In genomic region chr12:85705831-85706530, GRCm38 (mm10) we compare ENCODE assay signal across 9 mouse cellular contexts. TPM values are rescaled to one million over a fixed set of nuclear protein-coding genes. Genes with fewer than 3 reads are reported as not detected.
A peak's percentile ranks its signal among the peaks of the same experiment; 100 is the strongest.
DNase-seq lines count a peak whose midpoint lies in the region; ATAC-seq and TF ChIP-seq lines count a peak whose summit lies in the region.
"Had no signal": no experiment of that assay in that cellular context is flagged by ENCODE, and none has a peak within 500 bp of the region (broad histone marks: within the 10 kb centered on the region; RNA-seq: fewer than 3 reads in every experiment).

No protein-coding gene starts in this region.

- no peak for TF ChIP-seq POLR2A in ES-Bruce4 (IDR thresholded peaks at IDR 0.05; ENCODE audit: insufficient read depth, low read length)

- no peak for DNase-seq in heart, postnatal 4 days
- no peak for DNase-seq in hindbrain, embryonic 10.5 days (ENCODE audit: low spot score)
- no peak for DNase-seq in layer of hippocampus, adult 8-10 months (ENCODE audit: low spot score in 2 of 2)
- DNase-seq in thymus, postnatal 25 days: no peak
- DNase-seq in urinary bladder, adult 18-20 months (ENCODE audit: low spot score in 2 of 2): no peak

- H3K27ac ChIP-seq in heart, embryonic 16.5 days (ENCODE audit: low read length): peak overlapping the region; percentile 87
- no peak overlapping the region for H3K27ac ChIP-seq in ES-Bruce4 (ENCODE audit: insufficient read depth, low read length)
- H3K27ac ChIP-seq in hindbrain, embryonic 10.5 days: peak overlapping the region; percentile 81
- peak overlapping the region; percentile 92 for H3K27ac ChIP-seq in macrophage

- TF ChIP-seq CTCF in ES-Bruce4 (IDR thresholded peaks at IDR 0.05; ENCODE audit: low read depth, low read length): no peak

- ATAC-seq in heart, embryonic 16.5 days (replicated peaks; ENCODE audit: extremely low read depth, insufficient read depth, low FRiP score): no peak

- H3K9ac ChIP-seq in heart, embryonic 16.5 days (ENCODE audit: low read length): peak overlapping the region; percentile 80
- H3K9ac ChIP-seq in ES-Bruce4 (ENCODE audit: low read depth, poor library complexity, severe bottlenecking): peak overlapping the region; percentile 19; the same call in 1 of the 2 replicates

- peaks cover 13% of the 10 kb centered on the region for H3K4me1 ChIP-seq in heart, embryonic 16.5 days (ENCODE audit: control insufficient read depth, insufficient read depth, low read length)
- peaks cover 3% of the 10 kb centered on the region for H3K4me1 ChIP-seq in ES-Bruce4 (ENCODE audit: control insufficient read depth, insufficient read depth, low read length)
- peaks cover 18% of the 10 kb centered on the region for H3K4me1 ChIP-seq in hindbrain, embryonic 10.5 days (replicated peaks)

- no peak for TF ChIP-seq EP300 in ES-Bruce4 (IDR thresholded peaks at IDR 0.05; ENCODE audit: insufficient read depth, low read depth, low read length)

- H3K36me3 ChIP-seq in heart, embryonic 16.5 days (ENCODE audit: control insufficient read depth, insufficient read depth): no peaks in the 10 kb centered on the region
- H3K36me3 ChIP-seq in ES-Bruce4 (ENCODE audit: control insufficient read depth, insufficient read depth, low read length, poor library complexity, severe bottlenecking) (no peaks in the 10 kb centered on the region), macrophage (ENCODE audit: inconsistent target) (no peaks in the 10 kb centered on the region)
- no peaks in the 10 kb centered on the region for H3K36me3 ChIP-seq in hindbrain, embryonic 10.5 days

- 18% methylated on average over 17 of the region's 17 CpGs for WGBS in heart, embryonic 16.5 days
- 26% methylated on average over 17 of the region's 17 CpGs for WGBS in hindbrain, embryonic 10.5 days
- 31% methylated on average over 15 of the region's 17 CpGs for WGBS in macrophage (ENCODE audit: missing documents)

- H3K27me3 ChIP-seq in heart, embryonic 16.5 days (ENCODE audit: control insufficient read depth, insufficient read depth, low read length): no peaks in the 10 kb centered on the region
- no peaks in the 10 kb centered on the region for H3K27me3 ChIP-seq in ES-Bruce4 (ENCODE audit: control insufficient read depth, insufficient read depth, low read length, poor library complexity, severe bottlenecking)
- peaks cover 36% of the 10 kb centered on the region for H3K27me3 ChIP-seq in hindbrain, embryonic 10.5 days (ENCODE audit: insufficient read depth, poor library complexity, severe bottlenecking)

- H3K9me3 ChIP-seq in heart, embryonic 16.5 days (replicated peaks; ENCODE audit: control insufficient read depth, low read length): no peaks in the 10 kb centered on the region
- H3K9me3 ChIP-seq in ES-Bruce4 (replicated peaks; ENCODE audit: control insufficient read depth, insufficient read depth, low read length, poor library complexity, severe bottlenecking): no peaks in the 10 kb centered on the region
- H3K9me3 ChIP-seq in hindbrain, embryonic 10.5 days: no peaks in the 10 kb centered on the region

- H3K4me3 ChIP-seq in heart, embryonic 16.5 days (ENCODE audit: low read length): peak overlapping the region; percentile 63
- H3K4me3 ChIP-seq in ES-Bruce4 (ENCODE audit: low read depth, low read length): peak overlapping the region; percentile 40
- H3K4me3 ChIP-seq in hindbrain, embryonic 10.5 days: peak overlapping the region; percentile 55
- peak overlapping the region; percentile 31 for H3K4me3 ChIP-seq in macrophage (ENCODE audit: inconsistent target)

- peak overlapping the region; percentile 97 for H3K4me2 ChIP-seq in heart, embryonic 16.5 days (ENCODE audit: low read depth, low read length)

- H3K79me2 ChIP-seq in macrophage (ENCODE audit: inconsistent target): no peaks in the 10 kb centered on the region

RNA-seq across cellular contexts. Expression of gene Batf, which starts 19.5 kb away (rescaled TPM):
- 5.1 and 6.8 TPM in 2 replicates for polyA plus RNA-seq in heart, embryonic 16.5 days (2015; fragmentation: Nextera tagmentation; extraction: Ambion mirVana)
- 1 to 10 TPM in 1 of 2 experiments, under 1 TPM in 1; 0.74 to 1.5 TPM for total RNA-seq in heart, postnatal 4 days (2021)
- polyA plus RNA-seq in ES-Bruce4 (2011; ENCODE audit: insufficient read depth, insufficient read length, low read depth, missing spikeins) (0.64 TPM in 1 of 2 replicates, not detected in the other), macrophage (2018) (11.9 to 29.8 TPM (median 21.9 TPM) in 3 replicates)
- polyA plus RNA-seq in hindbrain, embryonic 10.5 days (2016; fragmentation: Nextera tagmentation; extraction: Ambion mirVana): 2.2 and 2.5 TPM in 2 replicates
- total RNA-seq in macrophage (2018; cell fraction: chromatin; rRNA removed): 100 to 1,000 TPM in 12 of 26 experiments, 10 to 100 TPM in 14; 18.3 to 354 (median 86.2) TPM
- 100 to 1,000 TPM in 14 of 26 experiments, 10 to 100 TPM in 12; 18.9 to 249 (median 102) TPM for total RNA-seq in macrophage (2018; cell fraction: cytosol; rRNA removed)
- total RNA-seq in macrophage (2018; cell fraction: nucleus; rRNA removed): 100 to 1,000 TPM in 10 of 26 experiments, 10 to 100 TPM in 16; 12.2 to 203 (median 79.5) TPM
- total RNA-seq in layer of hippocampus, adult 8-10 months (2022): 1 to 10 TPM in 1 of 4 experiments, under 1 TPM in 1, not detected in 2; 0.94 to 1.2 TPM

RNA-seq across cellular contexts. Expression of gene Flvcr2, which starts 40.4 kb away (rescaled TPM):
- polyA plus RNA-seq in heart, embryonic 16.5 days (2015; fragmentation: Nextera tagmentation; extraction: Ambion mirVana): 10.4 and 11.0 TPM in 2 replicates
- 1 to 10 TPM; 4.9 to 6.0 TPM for total RNA-seq in heart, postnatal 4 days (2021)
- polyA plus RNA-seq in ES-Bruce4 (2011; ENCODE audit: insufficient read depth, insufficient read length, low read depth, missing spikeins): 5.7 and 6.0 TPM in 2 replicates
- 0.90 and 1.0 TPM in 2 replicates for polyA plus RNA-seq in hindbrain, embryonic 10.5 days (2016; fragmentation: Nextera tagmentation; extraction: Ambion mirVana)
- total RNA-seq in macrophage (2018; cell fraction: chromatin; rRNA removed): under 1 TPM in 11 of 26 experiments, not detected in 15; 0.20 to 0.96 (median 0.48) TPM
- total RNA-seq in macrophage (2018; cell fraction: cytosol; rRNA removed): under 1 TPM in 21 of 26 experiments, not detected in 5; 0.03 to 0.51 (median 0.17) TPM
- total RNA-seq in macrophage (2018; cell fraction: nucleus; rRNA removed): 1 to 10 TPM in 1 of 26 experiments, under 1 TPM in 12, not detected in 13; 0.11 to 1.4 (median 0.30) TPM
- polyA plus RNA-seq in macrophage (2018): 0.04 to 0.32 TPM in 2 of 3 replicates, not detected in the other
- 1 to 10 TPM; 1.5 to 2.7 (median 2.2) TPM for total RNA-seq in layer of hippocampus, adult 8-10 months (2022)
- total RNA-seq: granulocyte monocyte progenitor cell, adult 5-6 weeks had no signal
